Mouse (Mus musculus) gastrocnemius, postnatal 25 days (tissue): ENCODE data around the gene Apol7a. TPM values are rescaled to one million over a fixed set of nuclear protein-coding genes. Genes with fewer than 3 reads are reported as not detected.

Source experiments
- DNase-seq: peaks from one replicate; pipeline ENCODE4 v3.0.0; 2022
- total RNA-seq, 2 experiments: library from RNA; stranded (reverse); gene quantifications; 1 replicate in 1 of 2; 2 replicates in 1 of 2; pipeline ENCODE4 v1.2.3; 2021

The Apol7a gene
- total RNA-seq, 2 experiments from 2014 or later: 0.31 to 0.46 TPM

- DNase-seq: peak; percentile 57
Observed at GRCm38 (mm10) chr15:77376920-77377319, 22.0 kb downstream of the Apol7a start.

- DNase-seq: no peak
Observed at GRCm38 (mm10) chr15:77370588-77370987, 28.3 kb downstream of the Apol7a start.

DNA sequence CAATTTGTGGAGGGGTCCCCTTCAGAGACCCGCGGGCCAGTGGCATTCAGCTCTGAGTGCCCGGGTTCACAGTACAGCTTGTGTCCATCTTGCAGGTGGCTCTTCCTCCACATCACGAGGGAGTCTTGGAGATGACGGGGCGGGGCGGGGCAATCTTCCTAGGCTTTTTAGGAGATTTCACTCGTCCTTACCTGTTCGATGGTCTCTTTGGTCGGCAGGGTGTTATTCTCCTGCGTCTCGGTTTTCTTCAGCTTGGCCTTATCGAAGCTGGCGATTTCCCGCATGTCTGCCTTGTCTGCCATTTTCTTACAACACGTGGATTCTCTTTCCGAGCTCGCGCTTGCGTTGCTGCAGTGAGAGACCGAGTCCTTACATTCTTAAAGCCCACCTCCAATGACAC, 28.9 kb downstream of the Apol7a start:
- DNase-seq: no peak

GRCm38 (mm10) chr15:77368818-77369320, 30.0 kb downstream of the Apol7a start:
- no peak for DNase-seq

GRCm38 (mm10) chr15:77368148-77368547, 30.8 kb downstream of the Apol7a start:
- DNase-seq: peak; percentile 92

- DNase-seq: peak; percentile 37
Observed at GRCm38 (mm10) chr15:77367504-77367903, 31.4 kb downstream of the Apol7a start.

GRCm38 (mm10) chr15:77366706-77367484, 32.0 kb downstream of the Apol7a start:
- peak; percentile 77 for DNase-seq

DNA sequence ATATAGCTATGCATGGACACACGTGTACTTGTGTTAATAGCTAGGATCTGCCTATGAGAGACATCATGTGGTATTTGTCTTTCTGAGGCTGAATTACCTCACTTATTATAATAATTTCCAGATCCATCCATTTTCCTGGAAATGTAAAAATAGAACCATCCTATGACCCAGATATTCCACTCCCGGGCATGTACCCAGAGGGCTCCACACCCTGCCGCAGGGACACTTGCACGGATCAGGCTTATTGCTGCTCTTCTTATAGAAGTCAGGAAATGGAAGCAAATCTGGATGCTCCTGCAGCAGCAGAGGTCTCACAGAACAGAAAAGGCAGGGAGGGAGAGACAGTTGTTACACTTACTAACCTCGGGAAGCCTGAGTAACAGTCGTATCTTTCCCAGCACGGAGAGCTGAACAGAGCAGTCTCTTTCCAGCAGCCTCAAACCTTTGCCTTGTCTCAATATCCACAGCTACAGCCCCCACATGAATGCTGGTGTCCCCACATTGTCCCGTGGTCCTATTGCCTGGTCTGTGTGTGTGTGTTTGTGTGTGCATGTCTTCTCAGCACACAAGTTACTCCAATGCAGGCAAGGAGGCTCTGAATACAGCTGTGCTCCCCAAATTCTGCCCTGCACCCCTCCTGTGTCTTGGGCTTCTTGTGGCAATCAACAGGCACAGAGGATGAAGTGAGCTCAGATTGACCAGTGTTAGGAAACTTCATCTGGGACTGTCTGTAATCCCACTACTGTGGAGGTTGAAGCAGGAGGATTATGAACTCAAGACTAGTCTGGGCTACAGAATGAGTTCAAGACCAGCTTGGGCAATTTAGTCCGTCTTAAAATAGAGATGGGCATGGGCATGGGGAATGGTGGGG, 33.0 kb downstream of the Apol7a start:
- no peak for DNase-seq

DNA sequence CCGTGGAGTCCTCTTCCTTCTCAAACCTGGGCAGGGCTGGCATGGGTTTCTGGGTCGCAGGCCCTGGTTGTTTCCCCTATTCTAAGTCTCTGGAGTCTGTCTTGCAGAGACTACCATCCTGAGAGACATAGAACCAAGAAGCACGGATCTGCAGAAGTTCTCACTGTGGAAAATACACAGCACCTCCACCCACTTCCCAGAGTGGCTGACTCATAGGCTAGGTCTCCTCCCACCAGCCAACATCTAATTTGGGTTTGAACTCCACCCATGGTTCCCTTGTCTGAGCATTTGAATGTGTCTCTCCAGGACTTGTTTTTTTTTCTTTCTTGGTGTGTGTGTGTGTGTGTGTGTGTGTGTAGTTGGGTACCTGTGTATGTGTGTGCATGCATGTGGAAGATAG, 34.9 kb downstream of the Apol7a start:
- peak; percentile 41 for DNase-seq

DNA sequence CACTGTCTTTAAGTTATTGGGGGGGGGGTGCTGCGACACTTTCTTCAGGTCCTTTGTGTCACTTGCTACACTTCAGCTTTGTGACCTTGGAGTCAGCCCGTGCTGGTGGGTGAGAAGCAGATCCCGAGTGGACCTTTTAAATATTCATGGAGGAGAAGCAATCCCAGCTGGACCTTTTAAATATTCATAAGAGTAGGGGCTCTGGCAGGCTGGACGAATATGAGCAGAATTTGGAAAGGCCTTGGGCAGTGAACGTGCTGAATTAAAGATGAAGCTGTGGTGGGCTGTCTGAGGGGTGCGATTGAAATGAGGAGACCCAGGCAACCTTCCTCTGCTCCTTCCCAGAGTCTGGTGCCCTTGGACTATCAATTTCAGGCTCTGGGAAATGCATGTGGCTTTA, 35.3 kb downstream of the Apol7a start:
- DNase-seq: no peak

GRCm38 (mm10) chr15:77362952-77363351, 36.0 kb downstream of the Apol7a start:
- DNase-seq: no peak

GRCm38 (mm10) chr15:77359905-77360304, 39.0 kb downstream of the Apol7a start:
- DNase-seq: no peak

GRCm38 (mm10) chr15:77359486-77359885, 39.4 kb downstream of the Apol7a start:
- DNase-seq: peak; percentile 67

DNA sequence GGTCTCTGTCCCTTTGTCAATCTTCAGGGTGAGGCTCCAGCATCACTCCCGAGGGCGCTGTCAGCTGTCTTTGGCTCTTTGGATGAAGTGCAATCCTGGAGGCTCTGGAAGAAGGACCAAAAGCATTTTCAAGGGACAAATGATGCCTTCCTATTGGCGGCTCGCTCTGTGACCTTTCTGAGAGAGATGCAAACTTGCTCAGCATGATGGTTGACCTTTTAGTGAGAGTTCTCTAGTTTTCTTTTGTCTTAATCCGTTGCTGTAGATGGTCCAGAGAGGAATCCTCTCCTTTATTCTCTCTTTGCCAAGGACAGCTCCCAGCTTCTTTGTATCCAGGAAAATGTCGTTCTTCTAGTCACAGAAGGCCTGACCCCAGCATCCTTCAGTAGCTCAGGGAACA, 39.8 kb downstream of the Apol7a start:
- DNase-seq: no peak

GRCm38 (mm10) chr15:77358320-77359040, 40.4 kb downstream of the Apol7a start:
- DNase-seq: peak; percentile 84

GRCm38 (mm10) chr15:77356248-77356810, 42.6 kb downstream of the Apol7a start:
- no peak for DNase-seq

GRCm38 (mm10) chr15:77354848-77355551, 43.9 kb downstream of the Apol7a start:
- DNase-seq: no peak

- no peak for DNase-seq
Observed at GRCm38 (mm10) chr15:77354496-77354847, 44.4 kb downstream of the Apol7a start.

GRCm38 (mm10) chr15:77353764-77354163, 45.1 kb downstream of the Apol7a start:
- DNase-seq: no peak

DNA sequence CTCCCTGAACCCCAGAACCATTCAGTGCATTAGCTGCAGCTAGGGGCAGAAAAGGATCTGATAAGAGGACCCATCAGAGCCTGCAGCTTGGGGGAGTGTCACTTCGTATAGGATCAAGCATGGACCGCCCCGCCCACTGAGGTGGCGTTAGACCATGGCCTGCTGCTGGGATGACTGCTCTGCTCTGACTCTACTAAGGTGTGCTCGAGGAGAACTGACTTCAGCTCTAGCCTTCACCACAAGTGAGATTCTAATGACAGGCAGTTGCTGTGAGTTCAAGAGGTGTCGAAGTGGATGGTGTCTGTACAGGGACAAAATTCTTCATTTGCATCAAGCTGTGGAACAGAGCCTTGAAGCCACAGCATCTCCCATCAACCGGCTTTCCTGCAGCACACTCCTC, 46.0 kb downstream of the Apol7a start:
- DNase-seq: no peak

DNA sequence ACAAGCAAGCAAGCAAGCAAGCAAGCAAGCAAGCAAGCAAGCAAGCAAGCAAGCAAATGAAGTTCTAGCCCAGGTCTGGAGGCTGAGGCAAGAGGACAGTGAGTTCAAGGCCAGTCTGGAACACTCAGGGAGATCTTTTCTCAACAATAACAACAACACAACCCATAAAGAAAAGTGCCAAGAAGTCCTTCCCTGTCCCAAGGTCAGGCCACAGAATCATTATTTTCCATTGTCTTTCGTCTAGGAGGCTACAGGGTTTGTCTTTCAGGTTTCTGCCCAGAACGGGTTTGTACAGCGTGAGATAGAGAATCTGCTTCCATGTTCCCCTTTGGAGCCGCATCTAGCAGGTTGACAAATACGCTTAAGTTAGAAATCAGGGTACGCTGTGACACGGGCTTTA, 48.8 kb downstream of the Apol7a start:
- DNase-seq: no peak

DNA sequence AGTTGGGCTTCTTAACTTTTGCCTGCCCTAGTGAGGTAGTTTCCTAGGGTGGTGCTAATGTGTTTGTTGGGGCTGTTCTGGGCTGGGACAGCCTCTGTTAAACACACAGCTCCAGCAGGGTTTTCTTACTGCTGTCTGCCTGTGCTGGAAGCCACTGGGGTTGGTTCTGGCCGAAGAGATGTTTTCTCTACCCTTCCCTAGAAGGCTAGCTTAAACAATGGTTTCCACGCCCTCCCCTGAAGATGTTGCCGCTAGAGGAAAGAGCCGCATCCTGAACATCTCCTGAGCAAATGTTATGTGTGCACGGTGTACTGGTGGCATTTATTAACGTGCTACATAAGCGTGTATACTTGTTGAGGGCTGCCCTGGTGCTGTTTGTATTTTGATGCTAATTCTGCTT, 50.8 kb downstream of the Apol7a start:
- DNase-seq: no peak
